ENCODE assay signal across 25 mouse cellular contexts in genomic region chr5:22190333-22190732, GRCm38 (mm10).
"Had no signal": no experiment of that assay in that cellular context is flagged by ENCODE, and none has a peak within 500 bp of the region (broad histone marks: within the 10 kb centered on the region; RNA-seq: fewer than 3 reads in every experiment).

No protein-coding gene starts in this region.

- H3K27me3 ChIP-seq: hindbrain, embryonic 12.5 days; intestine, embryonic 15.5 days; liver, embryonic 13.5 days had no signal

- H3K4me3 ChIP-seq: gastrocnemius, adult 2 months; heart, adult 2 months; heart, embryonic 10.5 days; hindbrain, embryonic 10.5 days; hindbrain, embryonic 12.5 days; intestine, embryonic 15.5 days; layer of hippocampus, adult 2 months; left cerebral cortex, adult 2 months; limb, embryonic 10.5 days; limb, embryonic 12.5 days; liver, embryonic 13.5 days had no signal

- H3K4me2 ChIP-seq: hindbrain, embryonic 12.5 days; hindbrain, embryonic 14.5 days; intestine, embryonic 15.5 days; limb, embryonic 12.5 days; liver, embryonic 11.5 days; liver, embryonic 13.5 days had no signal

- DNase-seq: gastrocnemius, adult 2 months; gastrocnemius, postnatal 10 days; gastrocnemius, postnatal 25 days; heart, adult 2 months; heart, postnatal 4 days; kidney, adult 18-20 months; kidney, adult 8-10 months; kidney, postnatal 10 days; kidney, postnatal 25 days; kidney, postnatal 4 days; liver; liver, embryonic 13.5 days had no signal

- H3K9me3 ChIP-seq: heart, embryonic 10.5 days; hindbrain, embryonic 10.5 days; hindbrain, embryonic 12.5 days; intestine, embryonic 15.5 days; limb, embryonic 10.5 days; limb, embryonic 12.5 days; liver, embryonic 13.5 days had no signal

- H3K27ac ChIP-seq: gastrocnemius, adult 2 months; heart, adult 2 months; heart, embryonic 10.5 days; hindbrain, embryonic 10.5 days; hindbrain, embryonic 12.5 days; hindbrain, embryonic 14.5 days; intestine, embryonic 15.5 days; layer of hippocampus, adult 2 months; left cerebral cortex, adult 2 months; limb, embryonic 10.5 days; limb, embryonic 12.5 days; liver, embryonic 13.5 days had no signal

- H3K36me3 ChIP-seq: heart, embryonic 10.5 days; hindbrain, embryonic 10.5 days; hindbrain, embryonic 12.5 days; intestine, embryonic 15.5 days; limb, embryonic 10.5 days; limb, embryonic 12.5 days; liver, embryonic 13.5 days had no signal

- H3K4me1 ChIP-seq: heart, embryonic 10.5 days; intestine, embryonic 15.5 days; limb, embryonic 12.5 days had no signal

- H3K9ac ChIP-seq: hindbrain, embryonic 12.5 days; hindbrain, embryonic 14.5 days; intestine, embryonic 15.5 days; limb, embryonic 12.5 days; liver, embryonic 13.5 days had no signal

- ATAC-seq: hindbrain, embryonic 16.5 days; inflammation-experienced regulatory T-cells, adult 6 months; intestine, embryonic 15.5 days; intestine, postnatal 0 days had no signal
